Mouse (Mus musculus) heart, embryonic 13.5 days (tissue): ENCODE measurements around the gene Popdc3. TPM values are rescaled to one million over a fixed set of nuclear protein-coding genes. Genes with fewer than 3 reads are reported as not detected.
"Not testable (repeated sequence)": the region's sequence is repeated elsewhere in the genome, so short reads cannot be mapped to it uniquely, and the experiment has no call there.

Experiments
- ATAC-seq: fragments of 200-750 bp; cut with Nextera tagmentation; 2 replicates; pipeline ENCODE4 v1.8.0; 2017; ENCODE audit warnings: moderate TSS enrichment; ENCODE audit not compliant: insufficient number of reproducible peaks, low FRiP score, low TSS enrichment; ENCODE audit errors: extremely low read depth
- H3K27ac ChIP-seq: fragments of 300-500 bp; sonication (generic); replicated peaks from 2 replicates; pipeline ENCODE4 v1.5.1; 2015; ENCODE audit warnings: moderate library complexity, mild to moderate bottlenecking, inconsistent platforms
- H3K27me3 ChIP-seq: fragments of 300-500 bp; sonication (generic); replicated peaks from 2 replicates; pipeline ENCODE4 v1.6.1; 2015; ENCODE audit warnings: mild to moderate bottlenecking, inconsistent platforms
- H3K36me3 ChIP-seq: fragments of 300-500 bp; sonication (generic); 2 replicates; pipeline ENCODE4 v1.6.1; 2015; ENCODE audit warnings: mild to moderate bottlenecking, inconsistent platforms
- H3K4me1 ChIP-seq: fragments of 300-500 bp; sonication (generic); 2 replicates; pipeline ENCODE4 v1.6.1; 2015; ENCODE audit warnings: inconsistent platforms
- H3K4me2 ChIP-seq: fragments of 300-500 bp; sonication (generic); 2 replicates; pipeline ENCODE4 v1.6.1; 2015; ENCODE audit warnings: inconsistent platforms, mild to moderate bottlenecking, moderate library complexity
- H3K4me3 ChIP-seq: fragments of 300-500 bp; sonication (generic); 2 replicates; pipeline ENCODE4 v1.5.1; 2015; ENCODE audit warnings: moderate library complexity, mild to moderate bottlenecking, inconsistent platforms
- H3K9ac ChIP-seq: fragments of 300-500 bp; sonication (generic); 2 replicates; pipeline ENCODE4 v1.6.1; 2015; ENCODE audit warnings: inconsistent platforms, mild to moderate bottlenecking, moderate library complexity
- H3K9me3 ChIP-seq: fragments of 300-500 bp; sonication (generic); 2 replicates; pipeline ENCODE4 v1.6.1; 2016; ENCODE audit warnings: inconsistent platforms
- WGBS: fragments of 180-500 bp; shearing (Covaris S2); methylation state at CpG from one replicate; pipeline ENCODE4 v1.1.7; 2015; ENCODE audit warnings: mixed read lengths; 5-methylcytosine and 5-hydroxymethylcytosine counted together
- polyA plus RNA-seq: library from polyadenylated mRNA; unstranded; fragments of >200 nt; fragmentation: Nextera tagmentation; extraction: Ambion mirVana; gene quantifications from 2 replicates; pipeline ENCODE4 v1.2.1, GENCODE M21; 2015

The Popdc3 gene
- polyA plus RNA-seq, 1 experiment from 2014 or later, result 32.2 TPM

DNA sequence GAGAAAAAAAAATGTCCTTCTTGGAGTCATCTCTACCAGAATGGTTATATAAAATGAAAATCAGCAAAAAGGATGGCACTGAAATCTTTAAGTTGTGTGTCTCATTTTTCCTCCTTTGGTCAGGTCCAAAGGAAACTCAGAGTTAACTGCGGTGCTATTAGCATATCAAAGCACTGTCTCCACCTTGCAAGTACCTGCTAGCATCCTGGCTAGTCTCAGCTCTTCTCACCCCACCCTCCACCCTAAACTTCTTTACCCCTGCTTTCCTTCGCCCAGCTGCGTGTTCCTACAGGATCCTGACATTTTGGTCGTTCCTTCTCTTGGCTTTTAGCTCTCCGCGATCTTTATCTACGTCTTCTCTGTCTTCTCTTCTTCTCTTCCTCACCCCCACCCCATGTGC, 110.5 kb downstream of the Popdc3 start:
- WGBS, result 33% methylated on average over 7 of the region's 7 CpGs

DNA sequence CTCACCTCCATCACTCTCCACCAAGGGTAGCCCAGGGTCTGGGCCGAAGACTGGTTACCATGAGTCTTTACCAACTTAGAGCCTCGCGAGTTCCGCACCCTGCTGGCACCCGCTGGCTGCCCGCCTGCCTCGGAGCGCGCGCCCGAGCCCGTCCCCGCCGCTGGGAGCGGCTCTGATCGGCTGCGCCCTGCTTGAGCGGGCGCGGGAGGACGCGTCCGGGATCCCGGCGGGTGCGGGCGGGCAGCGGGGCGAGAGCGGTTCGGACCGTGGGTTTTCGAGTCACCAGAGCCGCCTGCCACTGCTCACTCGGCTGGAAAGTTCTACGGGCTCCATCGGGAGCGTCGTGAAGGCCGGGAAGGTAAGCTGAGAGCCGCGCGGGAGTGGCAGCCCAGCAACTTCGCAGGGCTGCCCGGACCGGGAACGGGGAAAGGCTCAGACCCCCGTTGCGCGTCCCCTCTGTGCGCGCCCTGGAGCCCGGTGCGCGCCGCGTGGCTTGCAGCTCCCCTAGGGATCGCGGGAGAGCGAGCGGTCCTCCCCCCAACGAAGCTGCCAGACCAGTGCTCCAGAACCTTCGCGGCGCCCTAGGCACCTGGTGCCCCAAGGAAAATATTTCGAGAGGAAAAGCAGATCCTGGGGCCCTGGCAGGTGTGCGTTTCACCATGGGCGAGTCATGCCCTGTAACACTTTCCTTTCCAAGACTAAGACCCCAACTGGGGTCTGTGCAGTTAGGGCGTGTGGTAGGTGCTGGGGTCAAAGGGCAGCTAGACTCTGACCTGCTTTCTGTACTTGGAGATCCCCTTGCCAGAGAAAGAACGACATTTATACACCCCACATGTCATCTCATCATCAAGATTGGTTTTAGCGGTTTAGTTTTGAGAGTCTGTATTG, 111.6 kb downstream of the Popdc3 start:
- Histone ChIP-seq H3K4me2 (peak overlapping the region; percentile 75), H3K9me3 (no peaks in the 10 kb centered on the region), H3K36me3 (0 out of 2 replicates have a peak, but pooled peaks cover 1% of the 10 kb centered on the region), H3K4me3 (peak overlapping the region; percentile 77), H3K4me1 (peaks cover 27% of the 10 kb centered on the region), H3K9ac (peak overlapping the region; percentile 95), H3K27me3 (peaks cover 16% of the 10 kb centered on the region), H3K27ac (peak overlapping the region; percentile 89)
- peak; percentile 62; the same call in 1 of the 2 replicates for ATAC-seq
- under 1% methylated on average over 71 of the region's 71 CpGs for WGBS

More for the DNA sequence above, 110.5 kb downstream of the Popdc3 start:
- H3K4me3 ChIP-seq, result peak overlapping the region; percentile 77
- H3K36me3 ChIP-seq, result peaks cover 9% of the 10 kb centered on the region; the same call in 1 of the 2 replicates
- H3K9ac ChIP-seq, result peak overlapping the region; percentile 95
- peak overlapping the region; percentile 75 for H3K4me2 ChIP-seq
- no peak for ATAC-seq
- H3K4me1 ChIP-seq, result peaks cover 27% of the 10 kb centered on the region
- peak overlapping the region; percentile 89 for H3K27ac ChIP-seq
- H3K9me3 ChIP-seq, result no peaks in the 10 kb centered on the region
- peaks cover 16% of the 10 kb centered on the region for H3K27me3 ChIP-seq

DNA sequence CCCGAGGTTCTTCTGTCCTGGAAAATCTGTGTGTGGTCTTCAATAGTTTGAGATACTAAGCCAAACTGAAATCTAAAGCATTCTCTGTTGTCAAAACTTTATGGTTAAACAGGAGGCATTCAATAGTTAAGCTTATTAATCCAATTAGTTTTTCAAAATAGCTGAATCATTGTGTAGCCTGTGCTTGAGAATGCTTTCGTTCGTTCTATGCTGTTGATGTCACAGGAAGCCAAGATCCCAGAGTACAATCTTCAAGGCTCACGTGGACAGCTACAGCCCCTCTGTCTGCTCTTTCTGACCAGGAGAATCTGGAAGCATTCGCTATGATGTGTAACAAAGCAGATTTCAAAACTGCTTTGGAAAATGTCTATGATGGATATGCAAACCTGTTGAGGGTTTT, 112.7 kb downstream of the Popdc3 start:
- Histone ChIP-seq H3K27ac (peak overlapping the region; percentile 20; the same call in 1 of the 2 replicates), H3K4me2 (peak overlapping the region; percentile 75), H3K9ac (peak overlapping the region; percentile 95), H3K4me1 (peaks cover 21% of the 10 kb centered on the region), H3K36me3 (no peaks in the 10 kb centered on the region), H3K9me3 (no peaks in the 10 kb centered on the region), H3K4me3 (peak overlapping the region; percentile 77), H3K27me3 (peaks cover 16% of the 10 kb centered on the region)
- no peak for ATAC-seq
- whole genome bisulfite sequencing, result 41% methylated on average over 5 of the region's 5 CpGs

DNA sequence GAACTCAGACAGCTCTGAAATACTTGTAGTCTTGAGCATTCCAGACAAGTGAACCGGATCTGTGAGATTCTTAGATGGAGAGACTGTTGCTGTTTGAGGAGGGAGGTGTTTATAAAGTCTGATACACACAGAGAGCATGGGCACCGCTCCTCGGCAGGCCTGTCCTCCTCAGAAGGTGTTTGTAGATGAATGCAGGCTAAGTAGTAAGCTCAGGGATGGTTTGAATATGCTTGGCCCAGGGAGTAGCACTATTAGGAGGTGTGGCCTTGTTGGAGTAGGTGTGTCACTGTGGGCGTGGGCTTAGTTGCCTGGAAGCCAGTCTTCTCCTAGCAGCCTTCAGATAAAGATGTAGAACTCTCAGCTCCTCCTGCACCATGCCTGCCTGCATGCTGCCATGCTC, 114.3 kb downstream of the Popdc3 start:
- H3K9me3 ChIP-seq, H3K4me3 ChIP-seq, H3K9ac ChIP-seq, H3K4me1 ChIP-seq, ATAC-seq, H3K36me3 ChIP-seq: not testable (repeated sequence)
- Histone ChIP-seq H3K4me2 (peak overlapping the region; percentile 53), H3K27me3 (peaks cover 16% of the 10 kb centered on the region), H3K27ac (peak overlapping the region; percentile 55)
- 33% methylated on average over 4 of the region's 4 CpGs for WGBS

DNA sequence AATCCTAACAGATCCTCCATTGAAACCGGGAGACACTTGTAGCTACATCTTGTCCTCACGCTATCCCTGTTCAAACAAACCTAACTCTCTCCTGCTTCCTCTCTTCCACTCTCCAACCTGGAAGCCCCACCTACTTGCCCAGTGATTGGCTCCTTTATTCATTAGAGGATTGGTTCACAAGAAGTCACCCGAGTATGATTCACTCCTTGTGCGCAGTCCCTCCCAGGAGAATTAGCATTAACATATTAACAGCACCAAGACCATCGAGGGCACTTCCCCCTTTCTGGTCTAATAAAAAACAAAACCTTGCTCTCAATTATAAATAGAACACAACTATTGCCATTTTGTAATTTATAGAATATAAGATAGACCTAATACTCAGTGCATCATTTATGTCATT, 117.2 kb downstream of the Popdc3 start:
- Histone ChIP-seq H3K4me3 (no peak overlapping the region), H3K36me3 (no peaks in the 10 kb centered on the region), H3K27me3 (no peaks in the 10 kb centered on the region), H3K9me3 (no peaks in the 10 kb centered on the region), H3K4me1 (peaks cover 14% of the 10 kb centered on the region), H3K4me2 (no peak overlapping the region), H3K27ac (no peak overlapping the region), H3K9ac (no peak overlapping the region)
- 82% methylated on average over 5 of the region's 5 CpGs for WGBS
- no peak for ATAC-seq

DNA sequence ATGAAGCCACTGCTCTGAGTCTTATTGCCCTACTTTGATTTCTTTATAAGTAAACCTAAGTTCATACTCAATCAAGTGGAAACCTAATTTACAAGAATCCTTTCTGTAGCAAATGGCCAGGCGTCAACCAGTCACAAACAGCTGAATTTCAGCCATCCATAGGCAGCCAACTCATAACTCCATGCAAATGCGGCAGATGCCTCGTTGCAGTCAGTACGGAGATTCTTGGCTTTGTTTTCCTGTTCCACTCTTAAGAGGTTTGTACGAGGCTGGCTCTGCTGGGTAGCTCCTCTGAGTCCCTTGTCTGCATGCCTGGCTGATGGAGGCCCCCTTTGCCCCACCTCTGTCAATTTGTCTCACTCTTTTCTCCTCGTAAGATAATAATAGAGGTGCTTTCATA, 120.6 kb downstream of the Popdc3 start:
- no peak for ATAC-seq
- no peak overlapping the region for H3K27ac ChIP-seq
- H3K4me1 ChIP-seq, result peaks cover 6% of the 10 kb centered on the region
- no peak overlapping the region for H3K4me2 ChIP-seq
- H3K9ac ChIP-seq, result no peak overlapping the region
- H3K9me3 ChIP-seq, result no peaks in the 10 kb centered on the region
- no peak overlapping the region for H3K4me3 ChIP-seq
- whole genome bisulfite sequencing, result 62% methylated on average over 6 of the region's 6 CpGs
- no peaks in the 10 kb centered on the region for H3K27me3 ChIP-seq
- no peaks in the 10 kb centered on the region for H3K36me3 ChIP-seq

DNA sequence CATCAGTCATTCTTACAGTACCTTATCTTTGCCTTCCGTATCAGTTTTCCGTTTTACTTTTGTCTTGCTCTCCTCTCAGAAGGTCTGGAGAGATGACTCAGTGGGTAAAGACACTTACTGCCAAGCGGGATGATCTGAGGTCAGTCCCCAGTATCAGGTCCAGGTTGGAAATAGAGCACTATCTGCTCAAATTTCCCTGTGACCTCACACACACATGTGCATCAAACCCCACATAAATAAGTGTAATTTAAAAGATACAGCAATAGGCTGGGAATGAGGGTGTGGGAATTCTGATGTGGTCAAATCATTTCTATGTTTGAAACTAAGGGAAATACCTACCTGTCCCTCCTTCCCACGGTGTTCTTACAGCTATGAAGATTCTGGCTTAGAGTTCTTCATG, 121.6 kb downstream of the Popdc3 start:
- no peaks in the 10 kb centered on the region for H3K9me3 ChIP-seq
- H3K36me3 ChIP-seq, result no peaks in the 10 kb centered on the region
- 60% methylated on average over 4 of the region's 4 CpGs for WGBS
- H3K27me3 ChIP-seq, result no peaks in the 10 kb centered on the region
- no peak for ATAC-seq
- H3K9ac ChIP-seq, result no peak overlapping the region
- H3K27ac ChIP-seq, result no peak overlapping the region
- no peak overlapping the region for H3K4me2 ChIP-seq
- H3K4me1 ChIP-seq, result peaks cover 12% of the 10 kb centered on the region
- H3K4me3 ChIP-seq, result no peak overlapping the region

DNA sequence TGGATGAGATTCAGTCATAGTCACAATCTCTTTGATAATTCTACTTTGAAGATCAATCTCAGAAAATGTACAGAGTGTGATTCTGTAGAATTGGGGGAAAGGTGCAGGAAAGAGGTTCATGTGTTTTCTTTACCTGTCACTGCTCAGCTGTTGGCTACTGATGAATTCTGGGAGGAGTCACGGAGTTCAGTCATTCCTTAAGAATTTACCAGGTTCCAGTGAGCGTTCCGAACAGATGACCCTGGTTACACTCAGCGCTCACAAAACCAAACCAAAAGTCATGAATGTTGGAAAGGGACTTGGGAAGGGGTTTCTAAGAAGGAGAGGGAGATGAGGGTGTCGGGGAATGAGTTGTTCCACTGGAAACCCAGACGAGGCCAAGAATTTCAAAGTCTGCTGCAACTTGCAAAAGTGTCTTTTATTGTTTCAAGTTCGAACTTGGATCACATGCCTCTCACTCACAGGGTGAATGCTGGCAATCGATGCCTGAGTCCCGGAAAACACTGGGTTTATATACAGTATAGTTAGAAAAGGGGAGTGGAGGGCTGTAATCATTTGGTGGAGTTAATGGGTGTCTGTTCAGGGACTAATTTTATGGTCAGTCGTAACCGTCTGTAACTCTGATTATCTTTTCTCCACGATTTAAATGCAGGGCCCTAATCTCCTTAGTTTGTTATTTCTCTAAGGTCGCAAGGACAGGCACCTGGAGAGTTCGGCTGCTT, 125.6 kb downstream of the Popdc3 start:
- Histone ChIP-seq H3K36me3 (no peaks in the 10 kb centered on the region), H3K9ac (no peak overlapping the region), H3K4me1 (peaks cover 28% of the 10 kb centered on the region), H3K4me3 (no peak overlapping the region), H3K4me2 (no peak overlapping the region), H3K27ac (no peak overlapping the region), H3K9me3 (no peaks in the 10 kb centered on the region), H3K27me3 (no peaks in the 10 kb centered on the region)
- 47% methylated on average over 14 of the region's 14 CpGs for WGBS
- no peak for ATAC-seq

DNA sequence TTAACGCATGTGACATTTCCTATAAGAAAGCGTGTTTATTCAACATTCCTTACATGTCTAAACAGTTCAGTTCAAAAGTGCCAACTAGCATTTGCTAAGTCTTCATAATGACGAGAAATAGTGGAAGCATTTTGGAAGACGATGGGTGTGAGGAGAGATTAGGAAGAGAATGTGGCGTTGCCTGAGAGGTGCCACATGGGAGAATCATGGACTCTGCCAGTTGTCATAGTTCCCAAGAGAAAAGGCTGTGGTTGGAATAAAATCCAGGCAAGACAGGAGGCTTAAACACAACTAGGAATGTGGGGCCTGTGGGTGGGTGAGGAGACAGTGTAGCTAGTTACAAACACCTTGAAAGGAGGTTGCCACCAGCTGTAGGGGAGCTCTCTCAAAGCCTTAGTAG, 127.3 kb downstream of the Popdc3 start:
- ATAC-seq, result no peak
- H3K9me3 ChIP-seq, result no peaks in the 10 kb centered on the region
- no peaks in the 10 kb centered on the region for H3K27me3 ChIP-seq
- H3K4me1 ChIP-seq, result peaks cover 24% of the 10 kb centered on the region
- H3K9ac ChIP-seq, result no peak overlapping the region
- 74% methylated on average over 5 of the region's 5 CpGs for WGBS
- H3K27ac ChIP-seq, result no peak overlapping the region
- no peak overlapping the region for H3K4me3 ChIP-seq
- H3K36me3 ChIP-seq, result no peaks in the 10 kb centered on the region
- no peak overlapping the region for H3K4me2 ChIP-seq

DNA sequence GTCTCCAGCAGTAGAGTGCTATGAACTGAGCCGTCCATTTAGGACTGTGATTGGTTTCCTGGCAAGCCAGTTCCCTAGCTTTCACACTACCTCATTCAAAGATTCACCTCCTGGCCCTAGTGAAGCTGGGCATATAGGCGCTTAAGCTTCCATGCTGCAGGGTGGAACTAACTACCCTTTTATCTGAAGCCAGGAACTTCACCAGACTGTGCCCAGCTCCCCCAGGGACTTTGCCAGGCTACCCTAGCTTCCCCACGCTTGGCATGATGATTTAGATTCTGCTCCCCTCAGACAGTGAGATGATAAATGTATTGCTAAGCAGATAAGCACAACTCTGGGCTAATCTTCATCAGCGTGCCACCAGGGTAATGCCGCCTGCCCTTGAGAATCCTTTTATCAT, 133.2 kb downstream of the Popdc3 start:
- Histone ChIP-seq H3K27ac (no peak overlapping the region), H3K9ac (no peak overlapping the region), H3K27me3 (no peaks in the 10 kb centered on the region), H3K4me3 (no peak overlapping the region), H3K4me1 (peaks cover 5% of the 10 kb centered on the region), H3K4me2 (no peak overlapping the region), H3K36me3 (peaks cover 17% of the 10 kb centered on the region), H3K9me3 (no peaks in the 10 kb centered on the region)
- ATAC-seq, result no peak
- WGBS, result 68% methylated on average over 5 of the region's 5 CpGs

DNA sequence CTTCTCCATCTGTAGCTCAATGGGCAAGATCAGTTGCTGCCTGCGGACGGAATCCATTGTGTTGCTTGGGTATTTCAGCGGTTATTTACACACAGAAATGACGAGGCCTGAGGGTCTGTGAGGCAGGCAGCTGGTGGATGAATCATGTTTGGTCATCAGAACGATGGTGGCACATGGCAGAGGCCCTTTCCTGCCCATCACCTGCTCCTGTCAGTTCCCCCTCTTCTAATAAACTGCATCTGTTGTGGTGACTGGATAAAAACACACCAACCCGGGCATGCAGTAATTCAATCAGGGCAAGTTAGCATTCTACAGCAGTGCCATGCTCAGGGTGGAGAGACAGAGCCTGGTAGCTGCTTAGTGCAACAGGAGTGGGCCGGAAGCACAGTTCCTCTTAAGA, 133.7 kb downstream of the Popdc3 start:
- no peak for ATAC-seq
- H3K27me3 ChIP-seq, result no peaks in the 10 kb centered on the region
- no peaks in the 10 kb centered on the region for H3K9me3 ChIP-seq
- 81% methylated on average over 7 of the region's 7 CpGs for WGBS
- H3K27ac ChIP-seq, result no peak overlapping the region
- no peak overlapping the region for H3K9ac ChIP-seq
- no peaks in the 10 kb centered on the region for H3K4me1 ChIP-seq
- H3K4me2 ChIP-seq, result no peak overlapping the region
- H3K36me3 ChIP-seq, result peaks cover 22% of the 10 kb centered on the region
- H3K4me3 ChIP-seq, result no peak overlapping the region
